Mouse (Mus musculus) hindbrain, embryonic 15.5 days (tissue): ENCODE measurements around the gene Samd11. TPM values are rescaled to one million over a fixed set of nuclear protein-coding genes. Genes with fewer than 3 reads are reported as not detected.

ENCODE experiments used
- ATAC-seq: fragments of 200-750 bp; cut with Nextera tagmentation; 2 replicates; pipeline ENCODE4 v1.8.0; 2017; ENCODE audit warnings: low read depth, moderate number of reproducible peaks, moderate TSS enrichment; ENCODE audit not compliant: low FRiP score
- H3K27ac ChIP-seq: fragments of 300-500 bp; sonication (generic); replicated peaks from 2 replicates; pipeline ENCODE4 v1.5.1; 2015; ENCODE audit warnings: mild to moderate bottlenecking, inconsistent platforms
- H3K27me3 ChIP-seq: fragments of 300-500 bp; sonication (generic); 2 replicates; pipeline ENCODE4 v1.6.1; 2015; ENCODE audit warnings: control low read depth, inconsistent platforms
- H3K36me3 ChIP-seq: fragments of 300-500 bp; sonication (generic); 2 replicates; pipeline ENCODE4 v1.6.1; 2015; ENCODE audit warnings: control low read depth, inconsistent platforms
- H3K4me1 ChIP-seq: fragments of 300-500 bp; sonication (generic); replicated peaks from 2 replicates; pipeline ENCODE4 v1.6.1; 2015; ENCODE audit warnings: control low read depth, inconsistent platforms
- H3K4me2 ChIP-seq: fragments of 300-500 bp; sonication (generic); 2 replicates; pipeline ENCODE4 v1.6.1; 2015; ENCODE audit warnings: moderate library complexity, mild to moderate bottlenecking, inconsistent platforms
- H3K4me3 ChIP-seq: fragments of 300-500 bp; sonication (generic); 2 replicates; pipeline ENCODE4 v1.5.1; 2015; ENCODE audit warnings: mild to moderate bottlenecking, inconsistent platforms
- H3K9ac ChIP-seq: fragments of 300-500 bp; sonication (generic); 2 replicates; pipeline ENCODE4 v1.6.1; 2015; ENCODE audit warnings: inconsistent platforms
- H3K9me3 ChIP-seq: fragments of 300-500 bp; sonication (generic); 2 replicates; pipeline ENCODE4 v1.6.1; 2016; ENCODE audit warnings: control low read depth, inconsistent platforms
- WGBS: fragments of 180-500 bp; shearing (Covaris S2); methylation state at CpG from one replicate; pipeline ENCODE4 v1.1.7; 2015; 5-methylcytosine and 5-hydroxymethylcytosine counted together
- microRNA-seq: library from miRNA; unstranded; fragments of <30 nt; microRNA quantifications from one replicate; pipeline ENCODE4, GENCODE M21; 2016
- polyA plus RNA-seq: library from polyadenylated mRNA; unstranded; fragments of >200 nt; fragmentation: Nextera tagmentation; extraction: Ambion mirVana; gene quantifications from 2 replicates; pipeline ENCODE4 v1.2.1, GENCODE M21; 2015

Samd11 gene
- polyA plus RNA-seq, 1 experiment from 2014 or later, result 2.2 TPM

- H3K4me1 ChIP-seq, result peaks cover 10% of the 10 kb centered on the region
- WGBS, result 94% methylated on average over 4 of the region's 4 CpGs
These were observed 46.6 kb downstream of the Samd11 start for GRCm38 (mm10) chr4:156208872-156209271.

DNA sequence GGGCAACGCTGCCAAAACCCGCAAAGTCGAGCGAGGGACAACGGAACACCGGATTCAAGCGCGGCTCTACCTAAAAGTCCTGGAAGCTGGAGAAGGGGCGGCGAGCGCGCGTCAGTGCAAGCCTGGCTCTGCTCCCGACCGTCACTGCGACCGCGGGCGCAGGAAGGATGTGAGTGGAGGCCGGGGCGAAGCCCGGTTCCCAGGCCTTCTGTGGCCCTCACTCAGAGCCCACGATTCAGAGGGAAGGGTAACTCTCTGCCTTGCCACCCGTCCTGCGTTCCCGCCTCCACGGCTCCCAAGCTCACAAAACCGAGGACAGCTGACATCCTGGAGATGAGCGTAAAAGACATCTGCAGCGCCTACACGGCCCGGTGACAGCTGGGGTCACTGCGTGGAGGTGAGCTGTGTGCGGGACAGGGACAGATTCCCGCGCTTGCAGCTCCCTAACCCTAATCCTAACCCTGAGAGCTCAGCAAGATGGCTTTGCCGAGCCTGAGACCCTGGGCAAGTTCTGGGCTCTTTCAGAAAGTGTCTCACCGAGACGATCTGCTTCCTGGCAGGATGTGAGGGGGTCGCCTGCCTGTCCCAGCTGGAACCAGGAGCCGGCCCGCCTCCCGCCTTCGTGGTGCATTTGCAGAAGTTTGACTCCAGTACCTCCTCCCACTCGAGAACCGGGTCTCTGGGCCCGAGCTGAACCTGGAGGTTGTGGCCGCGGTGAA, 51.9 kb downstream of the Samd11 start:
- Histone ChIP-seq H3K4me2 (peak overlapping the region; percentile 92), H3K27me3 (no peaks in the 10 kb centered on the region), H3K9ac (peak overlapping the region; percentile 56), H3K4me1 (peaks cover 24% of the 10 kb centered on the region), H3K9me3 (no peaks in the 10 kb centered on the region), H3K36me3 (no peaks in the 10 kb centered on the region), H3K4me3 (peak overlapping the region; percentile 55), H3K27ac (peak overlapping the region; percentile 77)
- ATAC-seq, result peak; percentile 57; the same call in 1 of the 2 replicates
- under 1% methylated on average over 49 of the region's 49 CpGs for WGBS

More at GRCm38 (mm10) chr4:156208872-156209271, 46.6 kb downstream of the Samd11 start:
- H3K9me3 ChIP-seq, result no peaks in the 10 kb centered on the region
- no peaks in the 10 kb centered on the region for H3K27me3 ChIP-seq
- H3K36me3 ChIP-seq, result no peaks in the 10 kb centered on the region
- ATAC-seq, result no peak
- H3K9ac ChIP-seq, result no peak overlapping the region
- no peak overlapping the region for H3K4me3 ChIP-seq
- H3K4me2 ChIP-seq, result no peak overlapping the region
- H3K27ac ChIP-seq, result no peak overlapping the region

- H3K4me2 ChIP-seq, result peak within 1 kb of the TSS; percentile 92
- under 1% methylated on average over 35 of the region's 39 CpGs for WGBS
- peak; percentile 72 for ATAC-seq
- H3K4me1 ChIP-seq, result peaks cover 26% of the 10 kb centered on the region
- H3K4me3 ChIP-seq, result peak within 1 kb of the TSS; percentile 55
- peak within 1 kb of the TSS; percentile 77 for H3K27ac ChIP-seq
- H3K9ac ChIP-seq, result peak within 1 kb of the TSS; percentile 56
- no peaks in the 10 kb centered on the region for H3K9me3 ChIP-seq
- no peaks in the 10 kb centered on the region for H3K36me3 ChIP-seq
- no peaks in the 10 kb centered on the region for H3K27me3 ChIP-seq
These were observed 52.5 kb downstream of the Samd11 start, which contains the start of gene AW011738 for GRCm38 (mm10) chr4:156203001-156203412. TSS of gene AW011738 (plus strand) at chr4:156203304.

- H3K4me1 ChIP-seq, result peaks cover 26% of the 10 kb centered on the region
- peak overlapping the region; percentile 55 for H3K4me3 ChIP-seq
- peak overlapping the region; percentile 65 for H3K27ac ChIP-seq
- peak overlapping the region; percentile 92 for H3K4me2 ChIP-seq
- no peaks in the 10 kb centered on the region for H3K9me3 ChIP-seq
- WGBS, result 41% methylated on average over 12 of the region's 12 CpGs
- H3K9ac ChIP-seq, result no peak overlapping the region
- ATAC-seq, result no peak
- no peaks in the 10 kb centered on the region for H3K36me3 ChIP-seq
- H3K27me3 ChIP-seq, result no peaks in the 10 kb centered on the region
These were observed 53.0 kb downstream of the Samd11 start for GRCm38 (mm10) chr4:156202462-156202893.

DNA sequence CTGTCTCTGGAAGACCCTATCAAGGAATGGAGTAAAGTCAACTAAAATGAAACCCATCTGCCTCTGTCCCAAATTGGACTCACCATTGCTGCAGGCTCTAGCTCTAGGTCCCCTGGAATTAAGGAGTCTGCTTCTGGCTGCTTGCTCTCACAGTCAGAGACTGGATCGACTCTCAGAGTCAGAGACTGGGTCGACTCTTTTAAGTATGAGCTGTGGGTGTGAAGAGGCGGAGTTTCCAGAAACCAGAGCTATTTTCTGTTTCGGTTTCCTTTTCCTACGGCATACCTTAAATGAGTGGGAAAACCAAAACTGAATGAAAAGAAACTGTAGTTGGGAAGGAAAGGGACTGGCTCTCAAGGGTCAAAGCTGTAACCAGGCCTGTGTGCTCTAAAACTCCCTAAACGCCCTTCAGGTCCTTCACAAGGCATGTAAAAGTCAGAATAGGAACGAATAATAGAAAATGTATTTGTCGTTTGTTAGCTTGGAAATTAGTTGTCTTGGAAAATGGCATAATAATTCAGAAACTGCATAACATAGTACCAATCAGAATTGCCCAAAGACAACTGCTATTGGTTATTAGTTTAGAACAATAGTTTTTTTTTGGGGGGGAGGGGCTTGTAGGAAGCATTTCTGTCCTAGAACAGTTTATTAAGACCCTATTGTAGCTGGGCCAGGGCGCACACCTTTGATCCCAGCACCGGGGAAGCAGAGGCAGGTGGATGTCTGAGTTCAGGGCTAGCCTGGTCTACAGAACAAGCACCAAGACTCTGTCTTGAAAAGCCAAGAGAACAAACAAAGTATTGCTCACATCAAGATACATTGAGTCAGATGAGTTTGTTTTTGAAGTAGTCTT, 54.6 kb downstream of the Samd11 start, which contains the start of gene Isg15:
Gene Isg15, minus strand, starts transcription at position 196 of the 853 bp plus-strand sequence.
- 69% methylated on average over 10 of the region's 10 CpGs for WGBS
- Histone ChIP-seq H3K36me3 (no peaks in the 10 kb centered on the region), H3K9ac (no peak within 1 kb of the TSS), H3K4me2 (no peak within 1 kb of the TSS), H3K4me3 (no peak within 1 kb of the TSS), H3K27me3 (no peaks in the 10 kb centered on the region), H3K27ac (no peak within 1 kb of the TSS), H3K9me3 (no peaks in the 10 kb centered on the region), H3K4me1 (peaks cover 35% of the 10 kb centered on the region)
- ATAC-seq, result no peak

- H3K9ac ChIP-seq, result peak overlapping the region; percentile 69
- H3K4me2 ChIP-seq, result peak overlapping the region; percentile 80
- no peaks in the 10 kb centered on the region for H3K36me3 ChIP-seq
- peak; percentile 92 for ATAC-seq
- H3K4me3 ChIP-seq, result peak overlapping the region; percentile 55
- H3K4me1 ChIP-seq, result peaks cover 47% of the 10 kb centered on the region
- H3K9me3 ChIP-seq, result no peaks in the 10 kb centered on the region
- WGBS, result 0% methylated on average over 26 of the region's 26 CpGs
- H3K27me3 ChIP-seq, result no peaks in the 10 kb centered on the region
- peak overlapping the region; percentile 92 for H3K27ac ChIP-seq
These were observed 57.6 kb downstream of the Samd11 start for GRCm38 (mm10) chr4:156197829-156198205.

GRCm38 (mm10) chr4:156197131-156197828, 58.2 kb downstream of the Samd11 start, which contains the start of gene Agrn:
TSS of gene Agrn (minus strand) at chr4:156197488.
- Histone ChIP-seq H3K27me3 (no peaks in the 10 kb centered on the region), H3K9ac (peak within 1 kb of the TSS; percentile 85), H3K27ac (peak within 1 kb of the TSS; percentile 92), H3K9me3 (no peaks in the 10 kb centered on the region), H3K4me1 (peaks cover 47% of the 10 kb centered on the region), H3K36me3 (no peaks in the 10 kb centered on the region), H3K4me3 (peak within 1 kb of the TSS; percentile 55), H3K4me2 (peak within 1 kb of the TSS; percentile 80)
- WGBS, result 0% methylated on average over 45 of the region's 88 CpGs
- ATAC-seq, result peak; percentile 82

Small RNAs within 50 kb of the gene (microRNA-seq; reads per million reads assigned to microRNA genes)
- 3.1 reads per million, percentile 13 among the genes with 10 or more reads in this experiment for gene Mir7658

Other genes with a start within 250 kb of the Samd11 start
- 0.64 and 0.73 TPM in 2 replicates for gene Tnfrsf4, start 241.8 kb downstream of the Samd11 start, polyA plus RNA-seq
- gene Tnfrsf18, start 229.5 kb downstream of the Samd11 start, polyA plus RNA-seq, result 1.9 and 2.1 TPM in 2 replicates
- not detected in 2 replicates for gene Ttll10, start 196.2 kb downstream of the Samd11 start, polyA plus RNA-seq
- 30.0 and 32.6 TPM in 2 replicates for gene 9430015G10Rik, start 145.7 kb downstream of the Samd11 start, polyA plus RNA-seq
- gene Rnf223, start 125.1 kb downstream of the Samd11 start, polyA plus RNA-seq, result 0.43 and 0.53 TPM in 2 replicates
- gene Agrn, start 58.2 kb downstream of the Samd11 start, polyA plus RNA-seq, result 116 TPM in 2 replicates
- gene Isg15, start 54.8 kb downstream of the Samd11 start, polyA plus RNA-seq, result 1.5 and 5.1 TPM in 2 replicates
- 4.5 and 5.0 TPM in 2 replicates for gene AW011738, start 52.4 kb downstream of the Samd11 start, polyA plus RNA-seq
- gene Perm1, start 39.8 kb downstream of the Samd11 start, polyA plus RNA-seq, result 1.9 and 2.5 TPM in 2 replicates
- gene Plekhn1, start 20.8 kb downstream of the Samd11 start, polyA plus RNA-seq, result 26.1 and 30.4 TPM in 2 replicates
- 53.4 and 59.0 TPM in 2 replicates for gene Noc2l, start 19.6 kb downstream of the Samd11 start, polyA plus RNA-seq
- gene Vmn2r-ps159, start 75.4 kb upstream of the Samd11 start, polyA plus RNA-seq, result not detected in 2 replicates